Mouse (Mus musculus) G1E (cell line): ENCODE data around the gene Acot12. TPM values are rescaled to one million over a fixed set of nuclear protein-coding genes. Genes with fewer than 3 reads are reported as not detected.

Experiments used
- ATAC-seq: 2 replicates; pipeline ENCODE4 v1.8.0; 2016; ENCODE audit warnings: mild to moderate bottlenecking; ENCODE audit not compliant: insufficient number of reproducible peaks, poor library complexity, low FRiP score, severe bottlenecking; ENCODE audit errors: extremely low read depth
- DNase-seq: peaks from one replicate; pipeline ENCODE4 v3.0.0; 2012; ENCODE audit warnings: low spot score
- H3K27me3 ChIP-seq: 2 replicates; pipeline ENCODE4 v1.6.1; 2012; ENCODE audit warnings: mild to moderate bottlenecking, low read length, inconsistent platforms; ENCODE audit not compliant: insufficient read depth
- H3K36me3 ChIP-seq: replicated peaks from 2 replicates; pipeline ENCODE3; 2012; ENCODE audit warnings: mild to moderate bottlenecking, inconsistent platforms
- H3K4me1 ChIP-seq: 2 replicates; pipeline ENCODE4 v1.6.1; 2012; ENCODE audit warnings: low read depth, low read length, inconsistent platforms, mixed read lengths; ENCODE audit not compliant: insufficient read depth
- H3K4me3 ChIP-seq: 2 replicates; pipeline ENCODE4 v1.5.1; 2012; ENCODE audit warnings: low read depth, mild to moderate bottlenecking, inconsistent platforms, low read length, moderate library complexity, mixed read lengths
- H3K9me3 ChIP-seq: replicated peaks from 2 replicates; pipeline ENCODE4 v1.6.1; 2012; ENCODE audit warnings: inconsistent platforms
- CTCF ChIP-seq: IDR thresholded peaks from 2 replicates; pipeline ENCODE4 v1.5.1; 2012; ENCODE audit warnings: low read depth, low read length, inconsistent platforms, mixed read lengths
- GATA1 ChIP-seq: IDR thresholded peaks from 2 replicates; pipeline ENCODE4 v1.6.1; 2012; ENCODE audit warnings: borderline replicate concordance, low read length, inconsistent platforms, mixed read lengths
- GATA2 ChIP-seq: IDR thresholded peaks from 2 replicates; pipeline ENCODE4 v1.6.1; 2012; ENCODE audit warnings: low read depth, low read length, inconsistent platforms, borderline replicate concordance
- POLR2AphosphoS5 ChIP-seq: IDR thresholded peaks from 2 replicates; pipeline ENCODE4 v1.6.1; 2012; ENCODE audit warnings: low read depth, low read length, inconsistent platforms; ENCODE audit not compliant: insufficient replicate concordance
- TAL1 ChIP-seq: conservative IDR thresholded peaks from 2 replicates; pipeline ENCODE4 v1.6.1; 2012; ENCODE audit warnings: low read depth, low read length, inconsistent platforms, mixed read lengths
- polyA plus RNA-seq: library from polyadenylated mRNA; stranded (reverse); fragments of >175 nt; gene quantifications from 2 replicates; pipeline ENCODE4 v1.2.3, GENCODE M21; 2012
- total RNA-seq, 2 experiments: library from RNA; stranded (forward) in 1 of 2; stranded (reverse) in 1 of 2; fragments of 200-1000 nt in 1 of 2; fragments of >200 nt in 1 of 2; fragmentation: Nextera tagmentation in 1 of 2; gene quantifications; 2 replicates each; pipeline ENCODE4 v1.2.3; 2014 to 2017

The Acot12 gene
- total and polyA plus RNA-seq, 3 experiments, result not detected

GRCm38 (mm10) chr13:91723108-91723735 is 18.1 kb upstream of the Acot12 start:
- TF ChIP-seq GATA1 (no peak), CTCF (peak; percentile 33)
- no peaks in the 10 kb centered on the region for H3K36me3 ChIP-seq
- H3K27me3 ChIP-seq, result peaks cover 9% of the 10 kb centered on the region; the same call in 1 of the 2 replicates
- DNase-seq (peak; percentile 4), ATAC-seq (no peak)
- peaks cover 16% of the 10 kb centered on the region for H3K4me1 ChIP-seq
- H3K4me3 ChIP-seq, result no peak overlapping the region
- no peaks in the 10 kb centered on the region for H3K9me3 ChIP-seq

- no peak for DNase-seq
- Histone ChIP-seq H3K4me3 (no peak overlapping the region), H3K27me3 (peaks cover 9% of the 10 kb centered on the region; the same call in 1 of the 2 replicates), H3K4me1 (peaks cover 16% of the 10 kb centered on the region), H3K9me3 (no peaks in the 10 kb centered on the region), H3K36me3 (no peaks in the 10 kb centered on the region)
- ATAC-seq, result no peak
- no peak for TF ChIP-seq GATA2
- TF ChIP-seq POLR2AphosphoS5, result no peak
- no peak for TF ChIP-seq TAL1
- TF ChIP-seq CTCF, result no peak
- no peak for TF ChIP-seq GATA1
These were observed 17.6 kb upstream of the Acot12 start for GRCm38 (mm10) chr13:91723736-91724119.

- Histone ChIP-seq H3K9me3 (no peaks in the 10 kb centered on the region), H3K27me3 (peaks cover 9% of the 10 kb centered on the region; the same call in 1 of the 2 replicates), H3K36me3 (no peaks in the 10 kb centered on the region), H3K4me3 (no peak overlapping the region), H3K4me1 (peaks cover 16% of the 10 kb centered on the region)
- no peak for TF ChIP-seq GATA2
- TF ChIP-seq GATA1, result no peak
- TF ChIP-seq POLR2AphosphoS5, result no peak
- TF ChIP-seq CTCF, result no peak
- TF ChIP-seq TAL1, result no peak
- DNase-seq (no peak), ATAC-seq (no peak)
These were observed 17.1 kb upstream of the Acot12 start for GRCm38 (mm10) chr13:91724211-91724610.

GRCm38 (mm10) chr13:91725130-91725529 is 16.2 kb upstream of the Acot12 start:
- no peak for TF ChIP-seq CTCF
- DNase-seq, result no peak
- Histone ChIP-seq H3K4me1 (peaks cover 16% of the 10 kb centered on the region), H3K27me3 (peaks cover 5% of the 10 kb centered on the region; the same call in 1 of the 2 replicates), H3K36me3 (no peaks in the 10 kb centered on the region), H3K9me3 (no peaks in the 10 kb centered on the region), H3K4me3 (no peak overlapping the region)
- ATAC-seq, result no peak

GRCm38 (mm10) chr13:91727899-91728298 is 13.4 kb upstream of the Acot12 start:
- ATAC-seq (peak; percentile 94), DNase-seq (peak; percentile 59)
- H3K9me3 ChIP-seq, result no peaks in the 10 kb centered on the region
- H3K4me3 ChIP-seq, result no peak overlapping the region
- peaks cover 16% of the 10 kb centered on the region for H3K4me1 ChIP-seq
- H3K27me3 ChIP-seq, result peaks cover 5% of the 10 kb centered on the region; the same call in 1 of the 2 replicates
- H3K36me3 ChIP-seq, result no peaks in the 10 kb centered on the region
- TF ChIP-seq CTCF (no peak), GATA1 (no peak), GATA2 (no peak), POLR2AphosphoS5 (no peak), TAL1 (no peak)

GRCm38 (mm10) chr13:91737191-91737590 is 4.1 kb upstream of the Acot12 start:
- DNase-seq, result no peak
- H3K27me3 ChIP-seq, result peaks cover 20% of the 10 kb centered on the region
- H3K4me3 ChIP-seq, result no peak overlapping the region
- TF ChIP-seq TAL1, result no peak
- TF ChIP-seq GATA1, result no peak
- no peak for TF ChIP-seq GATA2
- no peak for TF ChIP-seq POLR2AphosphoS5
- TF ChIP-seq CTCF, result no peak
- no peaks in the 10 kb centered on the region for H3K9me3 ChIP-seq
- H3K36me3 ChIP-seq, result no peaks in the 10 kb centered on the region
- ATAC-seq, result no peak
- no peaks in the 10 kb centered on the region for H3K4me1 ChIP-seq

GRCm38 (mm10) chr13:91740851-91741250 is 461 bp upstream of the Acot12 start:
- ATAC-seq (no peak), DNase-seq (no peak)
- Histone ChIP-seq H3K27me3 (peaks cover 23% of the 10 kb centered on the region; the same call in 1 of the 2 replicates), H3K36me3 (no peaks in the 10 kb centered on the region), H3K9me3 (no peaks in the 10 kb centered on the region), H3K4me3 (no peak overlapping the region), H3K4me1 (no peaks in the 10 kb centered on the region)
- TF ChIP-seq GATA2 (no peak), TAL1 (no peak), CTCF (no peak)
